Mouse (Mus musculus): ENCODE results near the gene Arl6ip6. TPM values are rescaled to one million over a fixed set of nuclear protein-coding genes. Genes with fewer than 3 reads are reported as not detected.
A peak's percentile ranks its signal among the peaks of the same experiment; 100 is the strongest.

Gene Arl6ip6
- polyA plus RNA-seq (2015; fragmentation: Nextera tagmentation; extraction: Ambion mirVana), result 49.8 and 52.2 TPM in 2 replicates

GRCm38 (mm10) chr2:53191523-53192220 lies at the start of gene Arl6ip6:
Gene Arl6ip6 (plus strand): TSS chr2:53191726.
- no peaks in the 10 kb centered on the region for H3K9me3 ChIP-seq
- peak within 1 kb of the TSS; percentile 96 for H3K27ac ChIP-seq
- H3K36me3 ChIP-seq, result peaks cover 19% of the 10 kb centered on the region
- H3K9ac ChIP-seq (replicated peaks), result peak within 1 kb of the TSS; percentile 89
- peak within 1 kb of the TSS; percentile 70 for H3K4me3 ChIP-seq (replicated peaks)
- peak within 1 kb of the TSS; percentile 83 for H3K4me2 ChIP-seq (replicated peaks)
- WGBS, result under 1% methylated on average over 69 of the region's 82 CpGs
- peak; percentile 89 for ATAC-seq
- peaks cover 35% of the 10 kb centered on the region for H3K4me1 ChIP-seq (replicated peaks)
- H3K27me3 ChIP-seq, result no peaks in the 10 kb centered on the region

- no peaks in the 10 kb centered on the region for H3K9me3 ChIP-seq
- H3K4me1 ChIP-seq (replicated peaks), result no peaks in the 10 kb centered on the region
- no peak overlapping the region for H3K4me3 ChIP-seq (replicated peaks)
- ATAC-seq, result no peak
- peaks cover 38% of the 10 kb centered on the region for H3K36me3 ChIP-seq
- H3K27ac ChIP-seq, result no peak overlapping the region
- H3K4me2 ChIP-seq (replicated peaks), result no peak overlapping the region
- no peaks in the 10 kb centered on the region for H3K27me3 ChIP-seq
- no peak overlapping the region for H3K9ac ChIP-seq (replicated peaks)
Observed at GRCm38 (mm10) chr2:53146852-53147251, 44.7 kb upstream of the Arl6ip6 start.

GRCm38 (mm10) chr2:53173966-53174365 lies 17.6 kb upstream of the Arl6ip6 start:
- Histone ChIP-seq H3K27me3 (no peaks in the 10 kb centered on the region), H3K36me3 (peaks cover 25% of the 10 kb centered on the region), H3K27ac (no peak overlapping the region), H3K9ac (replicated peaks) (no peak overlapping the region), H3K9me3 (no peaks in the 10 kb centered on the region), H3K4me1 (replicated peaks) (no peaks in the 10 kb centered on the region), H3K4me2 (replicated peaks) (no peak overlapping the region), H3K4me3 (replicated peaks) (no peak overlapping the region)
- ATAC-seq, result no peak

GRCm38 (mm10) chr2:53178966-53179365 lies 12.6 kb upstream of the Arl6ip6 start:
- 84% methylated on average over 3 of the region's 3 CpGs for WGBS
- peaks cover 5% of the 10 kb centered on the region; the same call in 1 of the 2 replicates for H3K4me1 ChIP-seq (replicated peaks)
- no peak for ATAC-seq

GRCm38 (mm10) chr2:53179876-53180275 lies 11.7 kb upstream of the Arl6ip6 start:
- no peak for ATAC-seq
- Histone ChIP-seq H3K4me3 (replicated peaks) (no peak overlapping the region), H3K27ac (no peak overlapping the region), H3K36me3 (peaks cover 11% of the 10 kb centered on the region), H3K9me3 (no peaks in the 10 kb centered on the region), H3K27me3 (no peaks in the 10 kb centered on the region), H3K4me1 (replicated peaks) (peaks cover 5% of the 10 kb centered on the region; the same call in 1 of the 2 replicates), H3K4me2 (replicated peaks) (no peak overlapping the region), H3K9ac (replicated peaks) (no peak overlapping the region)

More at GRCm38 (mm10) chr2:53178966-53179365, 12.6 kb upstream of the Arl6ip6 start:
- Histone ChIP-seq H3K4me3 (replicated peaks) (no peak overlapping the region), H3K27me3 (no peaks in the 10 kb centered on the region), H3K27ac (no peak overlapping the region), H3K9me3 (no peaks in the 10 kb centered on the region), H3K36me3 (peaks cover 15% of the 10 kb centered on the region), H3K4me2 (replicated peaks) (no peak overlapping the region), H3K9ac (replicated peaks) (no peak overlapping the region)

GRCm38 (mm10) chr2:53189811-53190210 lies 1.7 kb upstream of the Arl6ip6 start:
- 67% methylated on average over 3 of the region's 3 CpGs for WGBS
- Histone ChIP-seq H3K4me3 (replicated peaks) (peak overlapping the region; percentile 70), H3K27ac (no peak overlapping the region), H3K36me3 (peaks cover 6% of the 10 kb centered on the region; the same call in 1 of the 2 replicates), H3K9me3 (no peaks in the 10 kb centered on the region), H3K27me3 (no peaks in the 10 kb centered on the region), H3K9ac (replicated peaks) (peak overlapping the region; percentile 36; the same call in 1 of the 2 replicates), H3K4me1 (replicated peaks) (peaks cover 32% of the 10 kb centered on the region), H3K4me2 (replicated peaks) (peak overlapping the region; percentile 58)
- no peak for ATAC-seq

GRCm38 (mm10) chr2:53190684-53191511 lies 628 bp upstream of the Arl6ip6 start, which contains the start of gene Prpf40a:
Gene Prpf40a (minus strand): TSS chr2:53191284.
- peaks cover 13% of the 10 kb centered on the region for H3K36me3 ChIP-seq
- peak; percentile 97 for ATAC-seq
- under 1% methylated on average over 49 of the region's 53 CpGs for WGBS
- peak within 1 kb of the TSS; percentile 89 for H3K9ac ChIP-seq (replicated peaks)
- peak within 1 kb of the TSS; percentile 96 for H3K27ac ChIP-seq
- no peaks in the 10 kb centered on the region for H3K9me3 ChIP-seq
- H3K27me3 ChIP-seq, result no peaks in the 10 kb centered on the region
- peak within 1 kb of the TSS; percentile 83 for H3K4me2 ChIP-seq (replicated peaks)
- peaks cover 35% of the 10 kb centered on the region for H3K4me1 ChIP-seq (replicated peaks)
- peak within 1 kb of the TSS; percentile 70 for H3K4me3 ChIP-seq (replicated peaks)

- H3K9ac ChIP-seq (replicated peaks), result peak overlapping the region; percentile 87
- peak overlapping the region; percentile 83 for H3K4me2 ChIP-seq (replicated peaks)
- under 1% methylated on average over 20 of the region's 20 CpGs for WGBS
- no peaks in the 10 kb centered on the region for H3K27me3 ChIP-seq
- H3K4me1 ChIP-seq (replicated peaks), result peaks cover 35% of the 10 kb centered on the region
- H3K36me3 ChIP-seq, result peaks cover 26% of the 10 kb centered on the region
- H3K9me3 ChIP-seq, result no peaks in the 10 kb centered on the region
- peak overlapping the region; percentile 70 for H3K4me3 ChIP-seq (replicated peaks)
- H3K27ac ChIP-seq, result peak overlapping the region; percentile 96
- ATAC-seq, result peak; percentile 5
Observed at GRCm38 (mm10) chr2:53192386-53192785, 860 bp downstream of the Arl6ip6 start.

GRCm38 (mm10) chr2:53196431-53196830 lies 4.9 kb downstream of the Arl6ip6 start:
- peaks cover 19% of the 10 kb centered on the region for H3K4me1 ChIP-seq (replicated peaks)
- ATAC-seq, result no peak
- WGBS, result 90% methylated on average over 10 of the region's 10 CpGs
- H3K9ac ChIP-seq (replicated peaks), result no peak overlapping the region
- no peak overlapping the region for H3K4me2 ChIP-seq (replicated peaks)
- H3K27ac ChIP-seq, result no peak overlapping the region
- no peak overlapping the region for H3K4me3 ChIP-seq (replicated peaks)
- H3K9me3 ChIP-seq, result no peaks in the 10 kb centered on the region
- no peaks in the 10 kb centered on the region for H3K27me3 ChIP-seq
- H3K36me3 ChIP-seq, result peaks cover 31% of the 10 kb centered on the region

GRCm38 (mm10) chr2:53199203-53199602 lies 7.7 kb downstream of the Arl6ip6 start:
- Histone ChIP-seq H3K36me3 (peaks cover 31% of the 10 kb centered on the region), H3K4me1 (replicated peaks) (0 out of 2 replicates have a peak, but pooled peaks cover 4% of the 10 kb centered on the region), H3K4me2 (replicated peaks) (no peak overlapping the region), H3K9me3 (no peaks in the 10 kb centered on the region), H3K27me3 (no peaks in the 10 kb centered on the region), H3K9ac (replicated peaks) (no peak overlapping the region), H3K27ac (no peak overlapping the region), H3K4me3 (replicated peaks) (no peak overlapping the region)
- WGBS, result 98% methylated on average over 1 of the region's 1 CpGs
- no peak for ATAC-seq

- Histone ChIP-seq H3K9ac (replicated peaks) (no peak overlapping the region), H3K4me3 (replicated peaks) (no peak overlapping the region), H3K9me3 (no peaks in the 10 kb centered on the region), H3K27ac (no peak overlapping the region), H3K4me1 (replicated peaks) (no peaks in the 10 kb centered on the region), H3K4me2 (replicated peaks) (no peak overlapping the region), H3K36me3 (peaks cover 27% of the 10 kb centered on the region), H3K27me3 (no peaks in the 10 kb centered on the region)
- no peak for ATAC-seq
- 95% methylated on average over 4 of the region's 4 CpGs for WGBS
Observed at GRCm38 (mm10) chr2:53200164-53200885, 8.8 kb downstream of the Arl6ip6 start.
